Mouse (Mus musculus) spleen, adult 12 weeks (tissue): ENCODE measurements around the gene Gm28490.
"Not testable (repeated sequence)": the region's sequence is repeated elsewhere in the genome, so short reads cannot be mapped to it uniquely, and the experiment has no call there.

Experiments used
- DNase-seq: peaks from one replicate; pipeline ENCODE4 v3.0.0; 2022; ENCODE audit warnings: low spot score

Gene Gm28490

GRCm38 (mm10) chrY:31634656-31635055, at the start of gene Gm28490:
TSS of gene Gm28490 (minus strand) at chrY:31634756.
- DNase-seq, result not testable (repeated sequence)
